Mouse (Mus musculus): ENCODE data around the gene Mars2.

GRCm38 (mm10) chr1:55217191-55217590, 19.8 kb upstream of the Mars2 start:
- TF ChIP-seq CTCF (IDR thresholded peaks at IDR 0.05; ENCODE audit: low read depth, low read length) (no peak), POLR2A (IDR thresholded peaks at IDR 0.05; ENCODE audit: extremely low read depth, insufficient read depth, low read length) (no peak)
